Mouse (Mus musculus): Measurements from ENCODE around the gene Lrrc29.
"Not testable (repeated sequence)": the region's sequence is repeated elsewhere in the genome, so short reads cannot be mapped to it uniquely, and the experiment has no call there.

GRCm38 (mm10) chr8:105291802-105292201 is 34.3 kb downstream of the Lrrc29 start:
- TF ChIP-seq CTCF (IDR thresholded peaks at IDR 0.05; ENCODE audit: low read depth, low read length); POLR2A (IDR thresholded peaks at IDR 0.05; ENCODE audit: insufficient read depth, low read length): not testable (repeated sequence)

Measured in ES-Bruce4 (cell line).